Mouse (Mus musculus) right cerebral cortex, postnatal 14 days (tissue): ENCODE measurements around the gene Shisa8.
"Not testable (repeated sequence)": the region's sequence is repeated elsewhere in the genome, so short reads cannot be mapped to it uniquely, and the experiment has no call there.

Experiments
- DNase-seq: peaks from one replicate; pipeline ENCODE4 v3.0.0; 2022

Shisa8 gene

GRCm38 (mm10) chr15:82212752-82213063 is at the start of gene Shisa8:
Gene Shisa8 (minus strand): TSS chr15:82212815.
- DNase-seq, result no peak

GRCm38 (mm10) chr15:82259510-82259909 is 46.9 kb upstream of the Shisa8 start:
- DNase-seq, result peak; percentile 90

- peak; percentile 68 for DNase-seq
Observed at GRCm38 (mm10) chr15:82255944-82256383, 43.3 kb upstream of the Shisa8 start.

- DNase-seq, result peak; percentile 42
Observed at GRCm38 (mm10) chr15:82255248-82255647, 42.6 kb upstream of the Shisa8 start.

GRCm38 (mm10) chr15:82252097-82252496 is 39.5 kb upstream of the Shisa8 start, which contains the start of gene 1500009C09Rik:
Gene 1500009C09Rik (plus strand): TSS chr15:82252397.
- DNase-seq, result no peak

- no peak for DNase-seq
Observed at GRCm38 (mm10) chr15:82251579-82251978, 39.0 kb upstream of the Shisa8 start.

- no peak for DNase-seq
Observed at GRCm38 (mm10) chr15:82247131-82247776, 34.6 kb upstream of the Shisa8 start.

GRCm38 (mm10) chr15:82244805-82245161 is 32.2 kb upstream of the Shisa8 start:
- DNase-seq, result not testable (repeated sequence)

GRCm38 (mm10) chr15:82244115-82244804 is 31.6 kb upstream of the Shisa8 start, which contains the start of gene Cenpm:
Gene Cenpm (minus strand): TSS chr15:82244748.
- peak; percentile 96 for DNase-seq

GRCm38 (mm10) chr15:82243742-82244114 is 31.1 kb upstream of the Shisa8 start:
- DNase-seq, result no peak

GRCm38 (mm10) chr15:82243311-82243710 is 30.7 kb upstream of the Shisa8 start:
- no peak for DNase-seq

GRCm38 (mm10) chr15:82236565-82236964 is 23.9 kb upstream of the Shisa8 start:
- peak; percentile 72 for DNase-seq

GRCm38 (mm10) chr15:82235661-82236060 is 23.0 kb upstream of the Shisa8 start:
- no peak for DNase-seq

GRCm38 (mm10) chr15:82232651-82233050 is 20.0 kb upstream of the Shisa8 start:
- no peak for DNase-seq

GRCm38 (mm10) chr15:82231591-82232378 is 19.2 kb upstream of the Shisa8 start:
- DNase-seq, result peak; percentile 54

GRCm38 (mm10) chr15:82231100-82231499 is 18.5 kb upstream of the Shisa8 start:
- no peak for DNase-seq

GRCm38 (mm10) chr15:82230098-82230611 is 17.5 kb upstream of the Shisa8 start:
- DNase-seq, result no peak

- DNase-seq, result no peak
Observed at GRCm38 (mm10) chr15:82229542-82230045, 17.0 kb upstream of the Shisa8 start.

- no peak for DNase-seq
Observed at GRCm38 (mm10) chr15:82225769-82226168, 13.2 kb upstream of the Shisa8 start.

GRCm38 (mm10) chr15:82224602-82225215 is 12.1 kb upstream of the Shisa8 start:
- DNase-seq, result no peak

- no peak for DNase-seq
Observed at GRCm38 (mm10) chr15:82223657-82224601, 11.3 kb upstream of the Shisa8 start, which contains the start of gene Tnfrsf13c. Gene Tnfrsf13c (minus strand): TSS chr15:82224369.

GRCm38 (mm10) chr15:82223251-82223650 is 10.6 kb upstream of the Shisa8 start:
- DNase-seq, result no peak
